Mouse (Mus musculus) midbrain, postnatal 0 days (tissue): ENCODE measurements around the gene Xk. TPM values are rescaled to one million over a fixed set of nuclear protein-coding genes. Genes with fewer than 3 reads are reported as not detected.

Experiments
- ATAC-seq: fragments of 200-750 bp; cut with Nextera tagmentation; 2 replicates; pipeline ENCODE4 v1.8.0; 2017; ENCODE audit warnings: moderate number of reproducible peaks, mild to moderate bottlenecking, moderate TSS enrichment, moderate library complexity; ENCODE audit not compliant: low FRiP score
- DNase-seq: peaks from one replicate; pipeline ENCODE4 v3.0.0-alpha.2; 2015; ENCODE audit warnings: low spot score
- H3K27ac ChIP-seq: fragments of 300-500 bp; sonication (generic); 2 replicates; pipeline ENCODE4 v1.5.1; 2014; ENCODE audit warnings: low read depth, mild to moderate bottlenecking, low read length, mixed read lengths
- H3K27me3 ChIP-seq: fragments of 300-500 bp; sonication (generic); 2 replicates; pipeline ENCODE4 v1.6.1; 2014; ENCODE audit warnings: low read length, control low read depth, mixed read lengths; ENCODE audit not compliant: insufficient read depth
- H3K36me3 ChIP-seq: fragments of 300-500 bp; sonication (generic); 2 replicates; pipeline ENCODE4 v1.6.1; 2014; ENCODE audit warnings: low read length, control low read depth, mixed read lengths; ENCODE audit not compliant: insufficient read depth
- H3K4me1 ChIP-seq: fragments of 300-500 bp; sonication (generic); 2 replicates; pipeline ENCODE4 v1.6.1; 2014; ENCODE audit warnings: mild to moderate bottlenecking, control low read depth, antibody characterized with exemption, low read length, mixed read lengths; ENCODE audit not compliant: insufficient read depth
- H3K4me2 ChIP-seq: fragments of 300-500 bp; sonication (generic); 2 replicates; pipeline ENCODE4 v1.6.1; 2014; ENCODE audit warnings: low read depth, mild to moderate bottlenecking, low read length, mixed read lengths; ENCODE audit not compliant: poor library complexity, severe bottlenecking
- H3K4me3 ChIP-seq: fragments of 300-500 bp; sonication (generic); 2 replicates; pipeline ENCODE4 v1.5.1; 2014; ENCODE audit warnings: low read depth, mild to moderate bottlenecking, low read length, moderate library complexity
- H3K9ac ChIP-seq: fragments of 300-500 bp; sonication (generic); replicated peaks from 2 replicates; pipeline ENCODE4 v1.6.1; 2014; ENCODE audit warnings: mild to moderate bottlenecking, low read length, moderate library complexity, mixed read lengths; ENCODE audit not compliant: poor library complexity, severe bottlenecking
- H3K9me3 ChIP-seq: fragments of 300-500 bp; sonication (generic); 2 replicates; pipeline ENCODE4 v1.6.1; 2016; ENCODE audit warnings: low read length, control low read depth
- CTCF ChIP-seq: IDR thresholded peaks from 2 replicates; pipeline ENCODE4 v1.5.1; 2016; ENCODE audit warnings: antibody characterized with exemption, mild to moderate bottlenecking
- WGBS: fragments of 180-500 bp; shearing (Covaris S2); extraction: QIAGEN DNeasy Blood & Tissue Kit; methylation state at CpG from one replicate; pipeline ENCODE4 v1.1.7; 2014; 5-methylcytosine and 5-hydroxymethylcytosine counted together
- polyA plus RNA-seq: library from polyadenylated mRNA; unstranded; fragments of >200 nt; fragmentation: Nextera tagmentation; extraction: Ambion mirVana; gene quantifications from 2 replicates; pipeline ENCODE4 v1.2.1, GENCODE M21; 2015
- total RNA-seq: library from RNA; depleted of rRNA; stranded (reverse); fragments of >200 nt; gene quantifications from 2 replicates; pipeline ENCODE4 v1.2.3, GENCODE M21; 2014; rRNA removed

Xk gene
- total RNA-seq (7.2 and 9.6 TPM in 2 replicates), polyA plus RNA-seq (3.8 and 4.6 TPM in 2 replicates)

DNA sequence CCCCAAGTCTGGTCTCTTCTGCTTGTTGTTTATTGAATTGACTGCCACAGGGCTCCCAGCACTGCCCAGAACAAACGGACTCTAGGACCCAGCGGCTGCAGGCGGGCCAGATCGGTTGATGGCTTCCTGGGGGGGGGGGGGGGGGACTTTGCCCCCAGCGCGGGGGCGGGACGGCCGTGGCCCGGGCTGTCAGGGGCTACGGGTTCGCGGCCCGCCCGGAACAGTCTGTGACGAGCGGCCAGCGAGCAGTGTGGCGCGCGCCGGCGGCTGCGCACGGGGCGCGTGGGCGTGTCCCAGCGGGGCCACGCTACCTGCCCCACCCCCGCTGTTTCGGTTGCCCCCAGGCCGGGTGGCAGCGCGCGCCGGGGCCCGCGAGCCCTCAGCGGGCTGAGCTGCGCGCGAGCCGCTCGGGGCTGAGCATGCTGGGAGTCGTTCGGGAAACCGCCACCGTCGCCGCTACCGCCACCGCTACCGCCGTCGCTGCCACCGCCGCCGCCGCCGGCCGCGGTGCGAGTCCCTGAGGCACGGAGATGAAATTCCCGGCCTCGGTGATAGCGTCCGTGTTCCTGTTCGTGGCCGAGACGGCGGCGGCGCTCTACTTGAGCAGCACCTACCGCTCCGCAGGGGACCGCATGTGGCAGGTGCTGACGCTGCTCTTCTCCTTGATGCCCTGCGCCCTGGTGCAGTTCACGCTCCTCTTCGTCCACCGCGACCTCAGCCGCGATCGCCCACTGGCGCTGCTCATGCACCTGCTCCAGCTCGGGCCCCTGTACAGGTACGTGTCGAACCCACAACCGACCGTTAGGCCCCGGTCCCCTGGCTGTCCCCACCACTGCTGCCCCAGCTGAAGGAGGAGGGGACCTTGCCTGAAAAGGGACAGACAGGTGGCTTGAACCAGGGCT is at the start of gene Xk:
Gene Xk, plus strand, starts transcription at position 297 of the 902 bp plus-strand sequence.
- H3K9ac ChIP-seq: peak within 1 kb of the TSS; percentile 65
- TF ChIP-seq CTCF: no peak
- H3K4me3 ChIP-seq: peak within 1 kb of the TSS; percentile 49
- H3K4me2 ChIP-seq: peak within 1 kb of the TSS; percentile 49
- no peaks in the 10 kb centered on the region for H3K9me3 ChIP-seq
- WGBS: 9% methylated on average over 26 of the region's 94 CpGs
- no peaks in the 10 kb centered on the region for H3K36me3 ChIP-seq
- peak within 1 kb of the TSS; percentile 57; the same call in 1 of the 2 replicates for H3K27ac ChIP-seq
- no peaks in the 10 kb centered on the region for H3K27me3 ChIP-seq
- ATAC-seq (peak; percentile 91), DNase-seq (peak; percentile 68)
- H3K4me1 ChIP-seq: no peaks in the 10 kb centered on the region

DNA sequence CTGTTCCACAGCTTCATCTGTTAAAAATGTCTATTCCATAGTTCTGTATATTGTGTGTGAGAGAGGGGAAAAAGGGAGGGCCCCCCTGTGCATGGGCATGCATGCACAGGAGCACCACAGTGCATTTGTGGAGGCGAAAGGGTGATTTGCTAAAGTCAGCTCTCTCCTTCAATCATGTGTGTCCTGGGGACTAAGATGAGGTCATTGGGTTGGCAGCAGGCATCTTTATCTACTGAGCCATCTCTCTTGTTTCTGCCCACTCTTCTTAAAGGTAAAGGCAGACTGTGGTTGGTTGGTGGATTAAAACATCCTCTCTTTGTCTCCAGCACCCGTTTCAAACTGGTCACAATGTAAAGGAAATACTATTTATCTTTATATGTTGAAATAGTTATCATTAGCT is 45.5 kb upstream of the Xk start:
- DNase-seq (no peak), ATAC-seq (no peak)
- Histone ChIP-seq H3K9ac (no peak overlapping the region), H3K36me3 (no peaks in the 10 kb centered on the region), H3K4me3 (no peak overlapping the region), H3K4me1 (no peaks in the 10 kb centered on the region), H3K4me2 (no peak overlapping the region), H3K9me3 (no peaks in the 10 kb centered on the region), H3K27ac (no peak overlapping the region), H3K27me3 (no peaks in the 10 kb centered on the region)
- WGBS: 79% methylated on average over 2 of the region's 2 CpGs
- no peak for TF ChIP-seq CTCF

DNA sequence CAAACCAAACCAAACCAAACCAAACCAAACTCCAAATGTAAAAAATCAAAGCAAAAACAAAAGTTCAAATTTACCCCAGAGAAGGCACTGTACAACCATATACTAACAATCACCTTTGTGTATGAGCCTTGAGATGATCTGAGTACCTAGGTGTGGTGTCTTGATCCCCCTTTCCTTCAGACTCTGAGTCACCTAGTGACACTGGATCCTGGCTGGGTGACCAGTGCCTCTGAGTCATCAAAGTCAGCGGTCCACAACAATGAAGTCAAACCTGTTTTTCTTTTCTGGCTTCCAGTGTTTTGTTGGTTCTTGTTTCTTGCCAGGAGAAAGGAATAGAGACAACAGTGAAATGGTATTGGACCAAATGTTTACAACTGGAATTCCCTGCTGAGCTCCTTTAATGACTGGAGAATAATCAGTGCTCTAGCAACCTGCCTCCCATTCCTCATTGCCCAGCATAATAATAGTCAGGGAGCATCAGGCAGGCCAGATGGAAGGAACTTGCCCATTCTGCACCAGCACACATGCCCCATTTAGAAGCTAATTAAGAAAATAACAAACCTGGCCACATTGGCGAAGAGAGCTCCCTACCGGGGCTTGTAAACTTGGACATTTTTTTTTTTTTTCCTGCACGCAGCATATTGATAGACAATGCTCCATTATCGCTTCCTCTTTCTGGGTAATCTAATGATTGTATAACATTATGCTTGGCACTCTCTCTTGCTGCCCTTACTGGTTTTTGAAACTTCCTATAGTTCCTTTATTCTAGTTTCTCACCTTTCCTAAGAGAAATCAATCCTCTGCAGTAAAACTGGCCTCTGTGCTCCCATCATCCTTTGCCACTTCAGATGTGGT is 31.6 kb upstream of the Xk start:
- Histone ChIP-seq H3K27ac (no peak overlapping the region), H3K9ac (no peak overlapping the region), H3K27me3 (no peaks in the 10 kb centered on the region), H3K4me2 (no peak overlapping the region), H3K36me3 (no peaks in the 10 kb centered on the region), H3K4me3 (no peak overlapping the region), H3K4me1 (no peaks in the 10 kb centered on the region), H3K9me3 (no peaks in the 10 kb centered on the region)
- DNase-seq: peak; percentile 30
- 79% methylated on average over 5 of the region's 5 CpGs for WGBS
- no peak for TF ChIP-seq CTCF
- ATAC-seq: no peak

- no peak for ATAC-seq
- no peaks in the 10 kb centered on the region for H3K36me3 ChIP-seq
- peak; percentile 13 for DNase-seq
These were observed 29.1 kb upstream of the Xk start for GRCm38 (mm10) chrX:9243381-9243864.

DNA sequence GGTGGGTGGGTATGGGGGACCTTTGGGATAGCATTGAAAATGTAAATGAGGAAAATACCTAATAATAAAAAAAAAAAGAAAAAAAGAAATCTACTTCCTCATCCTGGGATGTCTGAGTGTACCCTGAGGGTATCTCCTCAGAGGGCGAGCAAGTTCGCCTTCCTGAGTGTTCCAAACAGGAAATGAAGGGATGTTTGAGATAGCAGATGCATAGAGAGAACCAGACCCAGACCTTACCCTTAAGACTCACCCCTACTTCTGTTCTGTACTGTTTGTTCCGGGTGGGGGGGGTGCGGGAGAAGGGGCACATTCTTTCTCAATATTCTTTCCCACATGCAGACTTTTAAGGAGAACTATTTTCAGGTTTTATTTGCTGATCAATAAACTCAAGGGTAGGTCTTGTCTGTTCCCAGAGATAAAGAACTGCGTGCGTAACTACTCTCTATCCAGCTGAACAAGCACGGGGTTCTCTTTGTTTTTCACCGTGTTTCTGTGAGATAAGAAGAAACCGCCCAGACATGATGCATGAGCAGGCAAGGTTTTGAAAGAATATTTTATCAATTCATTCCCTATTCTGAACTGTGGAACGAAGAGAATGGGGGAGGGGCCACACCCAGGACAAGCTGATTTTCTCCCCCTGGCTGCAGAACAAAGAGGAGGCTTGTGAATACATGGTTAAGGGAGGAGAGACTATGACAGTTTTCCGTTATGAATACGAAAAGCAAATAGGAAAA is 27.8 kb upstream of the Xk start:
- Histone ChIP-seq H3K27me3 (no peaks in the 10 kb centered on the region), H3K27ac (no peak overlapping the region), H3K4me2 (no peak overlapping the region), H3K9ac (no peak overlapping the region), H3K36me3 (no peaks in the 10 kb centered on the region), H3K4me1 (no peaks in the 10 kb centered on the region), H3K9me3 (no peaks in the 10 kb centered on the region), H3K4me3 (no peak overlapping the region)
- peak; percentile 42 for TF ChIP-seq CTCF
- WGBS: 56% methylated on average over 12 of the region's 12 CpGs
- DNase-seq (peak; percentile 11), ATAC-seq (no peak)

More at GRCm38 (mm10) chrX:9243381-9243864, 29.1 kb upstream of the Xk start:
- Histone ChIP-seq H3K4me3 (no peak overlapping the region), H3K27me3 (no peaks in the 10 kb centered on the region), H3K27ac (no peak overlapping the region), H3K4me2 (no peak overlapping the region), H3K4me1 (no peaks in the 10 kb centered on the region), H3K9me3 (no peaks in the 10 kb centered on the region), H3K9ac (no peak overlapping the region)
- 47% methylated on average over 8 of the region's 8 CpGs for WGBS
- no peak for TF ChIP-seq CTCF
